ENCODE assay signal across 8 mouse cellular contexts in the genomic region with DNA sequence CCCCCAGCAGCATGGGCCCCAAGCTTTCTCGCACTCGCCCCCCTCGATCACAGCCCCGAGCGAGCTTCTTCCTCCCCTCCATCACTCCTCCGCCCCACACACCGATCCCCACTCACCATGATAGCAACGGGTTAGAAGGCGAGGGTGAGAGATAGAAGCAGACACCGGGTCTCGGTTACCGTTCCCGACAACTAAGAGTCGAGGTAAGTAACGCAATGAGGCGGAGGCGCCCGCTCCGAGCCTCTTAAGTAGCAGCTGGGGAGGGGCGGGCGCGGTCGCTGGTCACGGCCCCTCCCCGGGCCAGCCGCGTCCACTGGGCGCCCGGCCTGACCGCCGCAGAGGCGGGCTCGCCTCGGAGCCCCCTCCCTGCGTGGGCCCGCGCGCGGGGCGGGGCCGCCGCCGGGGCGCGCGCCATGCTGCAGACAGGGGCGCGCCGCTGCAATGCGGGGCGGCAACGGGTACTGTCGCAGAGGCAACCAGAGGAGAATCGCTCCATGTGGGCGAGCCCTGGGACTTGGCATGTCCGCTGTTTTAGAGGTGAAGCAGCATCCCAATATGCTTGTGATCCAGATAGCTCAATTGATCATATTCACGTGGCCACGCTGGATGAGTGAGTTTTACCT. TPM values are rescaled to one million over a fixed set of nuclear protein-coding genes. Genes with fewer than 3 reads are reported as not detected.
DNase-seq lines count a peak whose midpoint lies in the region; ATAC-seq and TF ChIP-seq lines count a peak whose summit lies in the region.

A gene (minus strand): TSS at position 349 of the 623 bp plus-strand sequence.

- WGBS in forebrain, embryonic 14.5 days = under 1% methylated on average over 50 of the region's 58 CpGs
- under 1% methylated on average over 57 of the region's 58 CpGs for WGBS in large intestine, adult 2 months
- WGBS in liver, embryonic 16.5 days (ENCODE audit: insufficient replicate concordance) = 0% methylated on average over 52 of the region's 58 CpGs
- WGBS in neural tube, embryonic 12.5 days = under 1% methylated on average over 57 of the region's 58 CpGs
- under 1% methylated on average over 58 of the region's 58 CpGs for WGBS in stomach, postnatal 0 days

- peak; percentile 24; the same call in 1 of the 2 replicates for TF ChIP-seq CTCF in stomach, postnatal 0 days (IDR thresholded peaks at IDR 0.05; ENCODE audit: low read depth)

- H3K27ac ChIP-seq in forebrain, embryonic 14.5 days (ENCODE audit: low read depth, low read length) = peak within 1 kb of the TSS; percentile 99
- peak within 1 kb of the TSS; percentile 97 for H3K27ac ChIP-seq in liver, embryonic 16.5 days (ENCODE audit: low read length)
- H3K27ac ChIP-seq in neural tube, embryonic 12.5 days = peak within 1 kb of the TSS; percentile 72
- H3K27ac ChIP-seq in stomach, postnatal 0 days (replicated peaks) = peak within 1 kb of the TSS; percentile 95

- H3K9ac ChIP-seq in forebrain, embryonic 14.5 days (ENCODE audit: low read length) = peak within 1 kb of the TSS; percentile 88
- peak within 1 kb of the TSS; percentile 93 for H3K9ac ChIP-seq in liver, embryonic 16.5 days (ENCODE audit: low read depth, low read length)
- peak within 1 kb of the TSS; percentile 74 for H3K9ac ChIP-seq in neural tube, embryonic 12.5 days
- peak within 1 kb of the TSS; percentile 84 for H3K9ac ChIP-seq in stomach, postnatal 0 days (ENCODE audit: low read length)

- H3K4me1 ChIP-seq in forebrain, embryonic 14.5 days (ENCODE audit: control insufficient read depth, insufficient read depth, low read length) = peaks cover 16% of the 10 kb centered on the region
- peaks cover 15% of the 10 kb centered on the region for H3K4me1 ChIP-seq in liver, embryonic 16.5 days (ENCODE audit: control insufficient read depth, low read depth, low read length)
- H3K4me1 ChIP-seq in neural tube, embryonic 12.5 days = peaks cover 17% of the 10 kb centered on the region
- no peaks in the 10 kb centered on the region; the same call in 1 of the 2 replicates for H3K4me1 ChIP-seq in stomach, postnatal 0 days (replicated peaks; ENCODE audit: control insufficient read depth, insufficient read depth)

- no peaks in the 10 kb centered on the region for H3K27me3 ChIP-seq in forebrain, embryonic 14.5 days (replicated peaks; ENCODE audit: control insufficient read depth, insufficient read depth, low read length)
- H3K27me3 ChIP-seq in liver, embryonic 16.5 days (ENCODE audit: control insufficient read depth, insufficient read depth, low read depth, low read length) = no peaks in the 10 kb centered on the region
- H3K27me3 ChIP-seq in neural tube, embryonic 12.5 days (replicated peaks) = no peaks in the 10 kb centered on the region
- H3K27me3 ChIP-seq in stomach, postnatal 0 days (ENCODE audit: control insufficient read depth, insufficient read depth, low read length) = no peaks in the 10 kb centered on the region

- peak within 1 kb of the TSS; percentile 69 for H3K4me3 ChIP-seq in forebrain, embryonic 14.5 days (ENCODE audit: low read depth, low read length)
- peak within 1 kb of the TSS; percentile 76 for H3K4me3 ChIP-seq in liver, embryonic 16.5 days (ENCODE audit: low read depth, low read length)
- peak within 1 kb of the TSS; percentile 50 for H3K4me3 ChIP-seq in neural tube, embryonic 12.5 days
- H3K4me3 ChIP-seq in stomach, postnatal 0 days (ENCODE audit: low read depth, low read length) = peak within 1 kb of the TSS; percentile 71

- peak; percentile 82 for ATAC-seq in cerebellum, adult (ENCODE audit: insufficient number of reproducible peaks, low FRiP score, low TSS enrichment)
- ATAC-seq in forebrain, embryonic 14.5 days = peak; percentile 92
- ATAC-seq in liver, embryonic 16.5 days (ENCODE audit: low read depth) = peak; percentile 95
- ATAC-seq in neural tube, embryonic 12.5 days (ENCODE audit: low FRiP score, low read depth) = peak; percentile 93
- ATAC-seq in stomach, postnatal 0 days (ENCODE audit: low FRiP score, low TSS enrichment) = peak; percentile 97

- intact Hi-C loops in heart, postnatal 10 days (cut with DNase I) = loop anchor here (1.0 to 2.0 kb wide), 3 partner anchors 18 to 59 kb away; a partner anchor contains a TSS

- no peaks in the 10 kb centered on the region for H3K9me3 ChIP-seq in forebrain, embryonic 14.5 days (replicated peaks; ENCODE audit: control insufficient read depth, low read length)
- no peaks in the 10 kb centered on the region for H3K9me3 ChIP-seq in liver, embryonic 16.5 days (replicated peaks; ENCODE audit: control insufficient read depth, low read length)
- H3K9me3 ChIP-seq in neural tube, embryonic 12.5 days = no peaks in the 10 kb centered on the region
- H3K9me3 ChIP-seq in stomach, postnatal 0 days (ENCODE audit: control insufficient read depth, low read length) = no peaks in the 10 kb centered on the region

- no peak for TF ChIP-seq EP300 in stomach, postnatal 0 days (optimal IDR thresholded peaks at IDR 0.05)

- DNase-seq in ES-CJ7 (ENCODE audit: low read depth, low spot score) = peak; percentile 84
- peak; percentile 95 for DNase-seq in forebrain, embryonic 14.5 days (ENCODE audit: low spot score)
- DNase-seq in heart, postnatal 10 days = peak; percentile 92 to 94
- DNase-seq in large intestine, adult 2 months (ENCODE audit: low read depth, low spot score) = no peak
- peak; percentile 94 for DNase-seq in stomach, postnatal 0 days (ENCODE audit: low spot score)

- peak within 1 kb of the TSS; percentile 96 for H3K4me2 ChIP-seq in forebrain, embryonic 14.5 days (ENCODE audit: low read length)
- H3K4me2 ChIP-seq in liver, embryonic 16.5 days (ENCODE audit: low read depth, low read length) = peak within 1 kb of the TSS; percentile 86
- H3K4me2 ChIP-seq in neural tube, embryonic 12.5 days (replicated peaks) = peak within 1 kb of the TSS; percentile 85
- peak within 1 kb of the TSS; percentile 79 for H3K4me2 ChIP-seq in stomach, postnatal 0 days (replicated peaks; ENCODE audit: low read depth)

- H3K36me3 ChIP-seq in forebrain, embryonic 14.5 days (ENCODE audit: control insufficient read depth, insufficient read depth, low read length) = peaks cover 19% of the 10 kb centered on the region
- peaks cover 8% of the 10 kb centered on the region for H3K36me3 ChIP-seq in liver, embryonic 16.5 days (ENCODE audit: control insufficient read depth, insufficient read depth)
- H3K36me3 ChIP-seq in neural tube, embryonic 12.5 days = peaks cover 8% of the 10 kb centered on the region; the same call in 1 of the 2 replicates
- peaks cover 5% of the 10 kb centered on the region for H3K36me3 ChIP-seq in stomach, postnatal 0 days (ENCODE audit: control insufficient read depth, insufficient read depth, low read length)

RNA-seq across cellular contexts. Expression of the gene that starts here (rescaled TPM):
- polyA plus RNA-seq in forebrain, embryonic 14.5 days (2014; fragmentation: Nextera tagmentation; extraction: Ambion mirVana) = 1,499 and 1,719 TPM in 2 replicates
- 100 to 1,000 TPM; 373 to 402 TPM for total RNA-seq in heart, postnatal 10 days (2021)
- polyA plus RNA-seq in large intestine, adult 2 months (2012; rRNA removed) = 848 and 981 TPM in 2 replicates
- 934 and 938 TPM in 2 replicates for polyA plus RNA-seq in liver, embryonic 16.5 days (2015; fragmentation: Nextera tagmentation; extraction: Ambion mirVana)
- 1,299 and 1,329 TPM in 2 replicates for polyA plus RNA-seq in neural tube, embryonic 12.5 days (2016; fragmentation: Nextera tagmentation; extraction: Ambion mirVana)
- polyA plus RNA-seq in stomach, postnatal 0 days (2015; fragmentation: Nextera tagmentation; extraction: Ambion mirVana) = 470 and 552 TPM in 2 replicates
